Mouse (Mus musculus): ENCODE measurements around the gene Fut2. TPM values are rescaled to one million over a fixed set of nuclear protein-coding genes. Genes with fewer than 3 reads are reported as not detected.

The Fut2 gene
- polyA plus RNA-seq, 1 experiment from 2014 or later: 0.21 TPM

- Histone ChIP-seq H3K9me3 (replicated peaks) (no peaks in the 10 kb centered on the region), H3K36me3 (peaks cover 11% of the 10 kb centered on the region), H3K4me1 (peaks cover 36% of the 10 kb centered on the region), H3K4me3 (peak overlapping the region; percentile 42; the same call in 1 of the 2 replicates), H3K27ac (no peak overlapping the region), H3K27me3 (ENCODE audit: low read depth, poor library complexity, severe bottlenecking) (peaks cover 27% of the 10 kb centered on the region)
- WGBS: 98% methylated on average over 6 of the region's 6 CpGs
- no peak for DNase-seq (ENCODE audit: low spot score)
Observed at GRCm38 (mm10) chr7:45637710-45638109, 28.5 kb downstream of the Fut2 start.

DNA sequence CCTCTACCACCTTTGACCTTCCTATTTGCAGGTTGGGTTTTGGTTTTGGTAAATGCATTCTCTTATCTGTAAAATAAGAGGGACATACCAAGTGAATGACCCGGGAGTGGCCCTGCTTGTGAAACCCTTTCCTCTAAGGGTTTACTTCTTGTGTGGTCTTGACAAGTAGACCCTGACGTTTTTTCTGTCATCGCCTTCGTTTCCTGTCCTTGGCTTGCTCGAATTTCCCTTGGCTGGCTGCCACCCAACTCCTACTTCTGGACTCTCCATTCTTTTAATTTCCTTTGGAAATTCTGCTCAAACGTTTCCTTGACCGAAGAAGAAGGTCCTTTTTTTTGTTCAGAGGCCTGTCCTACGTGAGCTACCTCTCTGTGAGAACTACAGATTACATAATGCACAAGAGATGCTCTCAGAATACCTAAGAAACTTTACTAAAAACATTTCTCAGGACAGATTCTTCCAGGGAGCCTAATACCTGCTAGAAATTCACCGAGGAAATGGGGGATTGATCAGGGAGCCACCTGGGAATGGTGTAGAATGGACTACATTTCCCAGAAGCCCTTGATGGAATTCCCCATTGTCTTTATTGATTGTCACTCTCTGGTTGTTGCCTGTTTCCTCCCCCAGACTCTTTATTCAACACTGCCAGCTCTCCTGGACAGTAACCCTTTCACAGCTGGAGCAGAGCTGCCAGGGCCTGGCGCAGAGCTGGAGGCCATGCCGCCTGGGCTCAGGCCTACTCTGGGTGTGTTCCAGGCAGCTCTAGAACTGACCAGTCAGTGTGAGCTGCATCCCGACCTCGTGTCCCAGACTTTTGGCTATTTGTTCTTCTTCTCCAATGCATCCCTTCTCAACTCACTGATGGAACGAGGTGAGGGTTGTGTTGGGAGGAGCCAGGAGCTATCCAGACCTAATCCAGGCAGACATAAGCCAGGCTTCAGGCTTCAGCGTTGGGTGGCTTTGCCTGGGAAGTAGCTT, 30.2 kb downstream of the Fut2 start:
- H3K36me3 ChIP-seq: peaks cover 13% of the 10 kb centered on the region
- peaks cover 26% of the 10 kb centered on the region for H3K4me1 ChIP-seq
- H3K9me3 ChIP-seq (replicated peaks): no peaks in the 10 kb centered on the region
- DNase-seq (ENCODE audit: low spot score): no peak
- 86% methylated on average over 15 of the region's 15 CpGs for whole genome bisulfite sequencing
- H3K27me3 ChIP-seq (ENCODE audit: low read depth, poor library complexity, severe bottlenecking): peaks cover 44% of the 10 kb centered on the region
- H3K4me3 ChIP-seq: no peak overlapping the region
- H3K27ac ChIP-seq: no peak overlapping the region

- no peak overlapping the region for H3K27ac ChIP-seq
- WGBS: 87% methylated on average over 11 of the region's 11 CpGs
- DNase-seq (ENCODE audit: low spot score): no peak
Observed at GRCm38 (mm10) chr7:45634946-45635681, 31.1 kb downstream of the Fut2 start.

GRCm38 (mm10) chr7:45632499-45632898, 33.7 kb downstream of the Fut2 start:
- peak; percentile 67 for DNase-seq (ENCODE audit: low spot score)
- Histone ChIP-seq H3K9me3 (replicated peaks) (no peaks in the 10 kb centered on the region), H3K27ac (peak overlapping the region; percentile 84), H3K4me3 (peak overlapping the region; percentile 46), H3K36me3 (peaks cover 13% of the 10 kb centered on the region), H3K27me3 (ENCODE audit: low read depth, poor library complexity, severe bottlenecking) (peaks cover 63% of the 10 kb centered on the region), H3K4me1 (peaks cover 22% of the 10 kb centered on the region)
- WGBS: 22% methylated on average over 35 of the region's 35 CpGs

More at GRCm38 (mm10) chr7:45634946-45635681, 31.1 kb downstream of the Fut2 start:
- H3K4me1 ChIP-seq: peaks cover 25% of the 10 kb centered on the region
- H3K4me3 ChIP-seq: no peak overlapping the region
- peaks cover 46% of the 10 kb centered on the region for H3K27me3 ChIP-seq (ENCODE audit: low read depth, poor library complexity, severe bottlenecking)
- H3K9me3 ChIP-seq (replicated peaks): no peaks in the 10 kb centered on the region
- peaks cover 13% of the 10 kb centered on the region for H3K36me3 ChIP-seq

DNA sequence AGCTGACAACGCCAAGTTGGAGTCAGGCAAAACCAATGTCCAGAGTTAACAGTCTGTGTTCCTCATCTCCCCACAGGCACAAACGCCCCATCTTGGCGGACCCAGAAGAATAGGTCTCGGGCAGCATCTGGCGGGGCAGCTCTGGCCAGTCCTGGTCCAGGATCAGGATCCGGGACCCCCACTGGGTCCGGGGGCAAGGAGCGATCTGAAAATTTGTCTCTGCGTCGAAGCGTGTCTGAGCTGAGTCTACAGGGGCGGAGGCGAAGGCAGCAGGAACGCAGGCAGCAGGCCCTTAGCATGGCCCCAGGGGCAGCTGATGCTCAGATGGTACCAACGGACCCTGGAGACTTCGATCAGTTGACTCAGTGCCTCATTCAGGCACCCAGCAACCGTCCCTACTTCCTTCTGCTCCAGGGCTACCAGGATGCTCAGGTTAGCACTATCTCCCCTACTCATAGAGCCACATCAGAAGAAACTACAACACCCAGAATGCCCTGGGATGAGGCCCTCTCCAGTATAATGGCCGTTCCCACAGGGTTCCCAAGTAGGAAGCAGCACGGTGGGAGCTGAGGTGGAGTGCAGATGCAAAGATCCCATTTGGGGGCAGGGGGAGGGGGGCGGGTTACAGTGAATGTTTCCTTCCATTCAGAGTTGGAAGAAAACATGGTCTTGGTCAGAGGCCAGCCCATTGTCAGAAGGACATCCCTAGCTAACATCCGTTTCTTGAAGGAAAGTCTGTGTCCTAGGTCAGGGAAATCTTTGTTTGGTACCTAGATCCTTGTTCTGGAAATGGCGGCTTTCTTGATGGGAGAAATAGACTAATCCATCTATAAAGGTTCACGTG, 35.9 kb downstream of the Fut2 start:
- DNase-seq (ENCODE audit: low spot score): no peak
- H3K36me3 ChIP-seq: peaks cover 2% of the 10 kb centered on the region; the same call in 1 of the 2 replicates
- no peak overlapping the region for H3K4me3 ChIP-seq
- no peaks in the 10 kb centered on the region for H3K9me3 ChIP-seq (replicated peaks)
- peaks cover 83% of the 10 kb centered on the region for H3K27me3 ChIP-seq (ENCODE audit: low read depth, poor library complexity, severe bottlenecking)
- 77% methylated on average over 23 of the region's 23 CpGs for WGBS
- H3K4me1 ChIP-seq: peaks cover 25% of the 10 kb centered on the region
- H3K27ac ChIP-seq: no peak overlapping the region

DNA sequence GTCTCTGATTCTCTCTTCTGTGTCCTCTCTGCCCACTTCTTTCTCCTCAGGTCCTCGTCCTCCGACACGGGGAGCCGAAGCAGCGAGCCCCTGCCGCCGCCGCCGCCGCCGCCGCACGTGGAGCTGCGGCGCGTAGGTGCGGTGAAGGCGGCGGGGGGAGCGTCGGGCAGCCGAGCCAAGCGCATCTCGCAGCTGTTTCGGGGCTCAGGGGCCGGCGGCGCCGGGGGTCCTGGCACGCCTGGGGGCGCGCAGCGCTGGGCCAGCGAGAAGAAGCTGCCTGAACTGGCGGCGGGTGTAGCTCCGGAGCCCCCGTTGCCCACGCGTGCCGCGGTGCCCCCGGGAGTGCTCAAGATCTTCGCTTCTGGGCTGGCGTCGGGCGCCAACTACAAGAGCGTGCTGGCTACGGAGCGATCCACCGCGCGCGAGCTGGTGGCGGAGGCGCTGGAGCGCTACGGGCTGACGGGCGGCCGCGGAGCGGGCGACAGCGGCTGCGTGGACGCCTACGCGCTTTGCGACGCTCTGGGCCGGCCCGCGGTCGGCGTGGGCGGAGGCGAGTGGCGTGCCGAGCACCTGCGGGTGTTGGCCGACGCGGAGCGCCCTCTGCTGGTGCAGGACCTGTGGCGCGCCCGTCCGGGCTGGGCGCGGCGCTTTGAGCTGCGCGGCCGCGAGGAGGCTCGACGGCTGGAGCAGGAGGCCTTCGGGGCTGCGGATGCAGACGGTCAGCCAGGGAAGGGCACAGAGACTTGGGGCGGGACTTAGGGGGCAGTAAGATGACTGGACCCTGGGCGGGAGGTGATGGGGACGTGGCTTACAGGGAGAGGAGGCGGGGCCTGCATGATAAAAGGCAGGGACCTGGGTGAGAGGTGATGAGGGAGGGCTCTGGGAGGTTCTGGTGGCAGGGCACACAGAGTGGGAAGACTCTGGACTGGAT, 37.6 kb downstream of the Fut2 start:
- peak overlapping the region; percentile 71 for H3K4me3 ChIP-seq
- peak; percentile 92 for DNase-seq (ENCODE audit: low spot score)
- peak overlapping the region; percentile 87 for H3K27ac ChIP-seq
- H3K27me3 ChIP-seq (ENCODE audit: low read depth, poor library complexity, severe bottlenecking): peaks cover 88% of the 10 kb centered on the region
- WGBS: 2% methylated on average over 105 of the region's 105 CpGs
- H3K36me3 ChIP-seq: peaks cover 2% of the 10 kb centered on the region; the same call in 1 of the 2 replicates
- H3K9me3 ChIP-seq (replicated peaks): no peaks in the 10 kb centered on the region
- H3K4me1 ChIP-seq: peaks cover 25% of the 10 kb centered on the region

- WGBS: 78% methylated on average over 9 of the region's 9 CpGs
- Histone ChIP-seq H3K36me3 (peaks cover 1% of the 10 kb centered on the region; the same call in 1 of the 2 replicates), H3K9me3 (replicated peaks) (no peaks in the 10 kb centered on the region), H3K27me3 (ENCODE audit: low read depth, poor library complexity, severe bottlenecking) (peaks cover 75% of the 10 kb centered on the region), H3K4me3 (peak within 1 kb of the TSS; percentile 71), H3K4me1 (peaks cover 20% of the 10 kb centered on the region), H3K27ac (peak within 1 kb of the TSS; percentile 87)
- no peak for DNase-seq (ENCODE audit: low spot score)
Observed at GRCm38 (mm10) chr7:45627261-45627660, 38.9 kb downstream of the Fut2 start, which contains the start of gene Rasip1. Rasip1 (plus strand) TSS chr7:45627488.

- 88% methylated on average over 7 of the region's 7 CpGs for WGBS
- Histone ChIP-seq H3K27ac (no peak overlapping the region), H3K27me3 (ENCODE audit: low read depth, poor library complexity, severe bottlenecking) (peaks cover 68% of the 10 kb centered on the region), H3K4me1 (peaks cover 17% of the 10 kb centered on the region), H3K36me3 (no peaks in the 10 kb centered on the region), H3K9me3 (replicated peaks) (no peaks in the 10 kb centered on the region), H3K4me3 (no peak overlapping the region)
- no peak for DNase-seq (ENCODE audit: low spot score)
Observed at GRCm38 (mm10) chr7:45626571-45627076, 39.6 kb downstream of the Fut2 start.

DNA sequence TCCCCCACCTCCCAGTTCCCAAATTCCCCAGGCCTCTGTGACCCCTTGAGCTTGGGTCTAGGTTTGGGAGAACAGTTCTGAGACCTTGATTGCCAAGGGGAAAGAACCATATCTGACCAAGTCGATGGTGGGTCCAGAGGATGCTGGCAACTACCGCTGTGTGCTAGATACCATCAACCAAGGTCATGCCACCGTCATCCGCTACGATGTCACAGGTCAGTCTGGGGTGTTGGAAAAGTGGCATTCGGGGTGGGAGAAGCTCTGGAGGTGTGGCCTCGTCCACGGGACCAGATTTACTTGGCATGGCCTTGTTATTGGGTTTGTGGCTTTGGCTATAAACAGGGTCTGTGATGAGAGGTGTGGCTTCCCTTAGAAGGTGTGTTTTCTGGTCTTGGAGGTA, 40.7 kb downstream of the Fut2 start:
- no peaks in the 10 kb centered on the region for H3K9me3 ChIP-seq (replicated peaks)
- peaks cover 57% of the 10 kb centered on the region for H3K27me3 ChIP-seq (ENCODE audit: low read depth, poor library complexity, severe bottlenecking)
- 90% methylated on average over 8 of the region's 8 CpGs for WGBS
- peaks cover 17% of the 10 kb centered on the region for H3K4me1 ChIP-seq
- H3K36me3 ChIP-seq: no peaks in the 10 kb centered on the region
- no peak for DNase-seq (ENCODE audit: low spot score)
- no peak overlapping the region for H3K4me3 ChIP-seq
- H3K27ac ChIP-seq: no peak overlapping the region

DNA sequence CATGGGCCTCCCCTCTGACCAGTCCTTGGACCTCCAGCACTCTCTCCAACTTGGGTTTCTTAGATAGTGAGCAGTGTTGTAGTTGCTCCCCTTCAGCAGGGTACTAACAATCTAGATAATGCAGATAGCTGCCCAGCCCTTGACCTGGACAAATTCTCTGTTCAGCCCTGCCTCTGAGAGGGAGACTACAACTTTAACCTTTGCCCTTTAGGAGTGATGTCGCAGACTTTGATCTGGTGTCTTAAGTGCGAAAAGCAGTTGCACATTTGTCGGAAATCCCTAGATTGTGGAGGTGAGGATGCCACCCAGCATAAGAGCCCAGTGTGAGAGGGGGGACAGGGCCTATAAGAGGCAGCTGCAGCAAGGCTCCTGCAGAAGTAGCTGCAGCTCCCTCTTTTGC, 41.5 kb downstream of the Fut2 start:
- Histone ChIP-seq H3K27me3 (ENCODE audit: low read depth, poor library complexity, severe bottlenecking) (peaks cover 56% of the 10 kb centered on the region), H3K4me1 (peaks cover 14% of the 10 kb centered on the region), H3K36me3 (no peaks in the 10 kb centered on the region), H3K27ac (no peak overlapping the region), H3K9me3 (replicated peaks) (no peaks in the 10 kb centered on the region), H3K4me3 (no peak overlapping the region)
- no peak for DNase-seq (ENCODE audit: low spot score)
- 40% methylated on average over 3 of the region's 3 CpGs for WGBS

GRCm38 (mm10) chr7:45623507-45623906, 42.7 kb downstream of the Fut2 start:
- peaks cover 56% of the 10 kb centered on the region for H3K27me3 ChIP-seq (ENCODE audit: low read depth, poor library complexity, severe bottlenecking)
- no peak overlapping the region for H3K27ac ChIP-seq
- peaks cover 7% of the 10 kb centered on the region for H3K4me1 ChIP-seq
- WGBS: 91% methylated on average over 11 of the region's 11 CpGs
- no peak overlapping the region for H3K4me3 ChIP-seq
- H3K36me3 ChIP-seq: no peaks in the 10 kb centered on the region
- no peaks in the 10 kb centered on the region for H3K9me3 ChIP-seq (replicated peaks)
- no peak for DNase-seq (ENCODE audit: low spot score)
